Mouse (Mus musculus): Measurements from ENCODE around the gene Mboat1.
A peak's percentile ranks its signal among the peaks of the same experiment; 100 is the strongest.

Mboat1 gene

GRCm38 (mm10) chr13:30136243-30136922 lies at the start of gene Mboat1:
Mboat1 (plus strand) TSS chr13:30136489.
- DNase-seq, result peak; percentile 78 to 85

- no peak for DNase-seq
These were observed 43.2 kb upstream of the Mboat1 start for GRCm38 (mm10) chr13:30093086-30093485.

GRCm38 (mm10) chr13:30095851-30096250 lies 40.4 kb upstream of the Mboat1 start:
- no peak for DNase-seq

GRCm38 (mm10) chr13:30096536-30096935 lies 39.8 kb upstream of the Mboat1 start:
- DNase-seq, result no peak

- peak; percentile 8 to 46 for DNase-seq
These were observed 27.2 kb upstream of the Mboat1 start for GRCm38 (mm10) chr13:30109001-30109600.

- no peak for DNase-seq
These were observed 20.5 kb upstream of the Mboat1 start for GRCm38 (mm10) chr13:30115792-30116191.

- DNase-seq, result no peak
These were observed 787 bp downstream of the Mboat1 start for GRCm38 (mm10) chr13:30136923-30137629.

GRCm38 (mm10) chr13:30137951-30138350 lies 1.7 kb downstream of the Mboat1 start:
- DNase-seq, result peak in 1 of 2 experiments; percentile 29

GRCm38 (mm10) chr13:30140149-30140548 lies 3.9 kb downstream of the Mboat1 start:
- peak in 1 of 2 experiments; percentile 20 for DNase-seq

GRCm38 (mm10) chr13:30140646-30141045 lies 4.4 kb downstream of the Mboat1 start:
- peak; percentile 12 to 36 for DNase-seq

- no peak for DNase-seq
These were observed 5.7 kb downstream of the Mboat1 start for GRCm38 (mm10) chr13:30141996-30142395.

- DNase-seq, result no peak
These were observed 10.2 kb downstream of the Mboat1 start for GRCm38 (mm10) chr13:30146468-30146867.

GRCm38 (mm10) chr13:30154264-30154663 lies 18.0 kb downstream of the Mboat1 start:
- DNase-seq, result peak; percentile 54 to 61

GRCm38 (mm10) chr13:30159626-30160025 lies 23.3 kb downstream of the Mboat1 start:
- DNase-seq, result no peak

- no peak for DNase-seq
These were observed 27.2 kb downstream of the Mboat1 start for GRCm38 (mm10) chr13:30163521-30163920.

GRCm38 (mm10) chr13:30166138-30167090 lies 30.1 kb downstream of the Mboat1 start:
- DNase-seq, result peak in 1 of 2 experiments; percentile 6

- no peak for DNase-seq
These were observed 31.2 kb downstream of the Mboat1 start for GRCm38 (mm10) chr13:30167499-30167898.

GRCm38 (mm10) chr13:30168803-30169202 lies 32.5 kb downstream of the Mboat1 start:
- no peak for DNase-seq

- no peak for DNase-seq
These were observed 33.8 kb downstream of the Mboat1 start for GRCm38 (mm10) chr13:30170061-30170460.

GRCm38 (mm10) chr13:30174586-30174985 lies 38.3 kb downstream of the Mboat1 start:
- DNase-seq, result no peak

GRCm38 (mm10) chr13:30177356-30177755 lies 41.1 kb downstream of the Mboat1 start:
- DNase-seq, result no peak

GRCm38 (mm10) chr13:30185549-30185948 lies 49.3 kb downstream of the Mboat1 start:
- DNase-seq, result no peak

GRCm38 (mm10) chr13:30185959-30186358 lies 49.7 kb downstream of the Mboat1 start:
- no peak for DNase-seq
